Mouse (Mus musculus) MEL (cell line): ENCODE results near the gene Madd. TPM values are rescaled to one million over a fixed set of nuclear protein-coding genes. Genes with fewer than 3 reads are reported as not detected.
A peak's percentile ranks its signal among the peaks of the same experiment; 100 is the strongest.

Experiments used
- DNase-seq: peaks from one replicate; pipeline ENCODE4 v3.0.0; 2011; ENCODE audit warnings: low read depth, low spot score
- H3K27ac ChIP-seq: 2 replicates; pipeline ENCODE4 v1.5.1; 2012; ENCODE audit warnings: low read depth, mild to moderate bottlenecking, control low read depth, low read length, moderate library complexity; ENCODE audit not compliant: control insufficient read depth
- H3K27me3 ChIP-seq, 2 experiments: fragments of 150-350 bp in 1 of 2; sonication (generic) in 1 of 2; 2 replicates each; pipeline ENCODE4 v1.6.1; 2012; ENCODE audit warnings: low read length in 2 of 2, mild to moderate bottlenecking in 2 of 2, improper control_type of control experiment in 1 of 2, moderate library complexity in 1 of 2; ENCODE audit not compliant: insufficient read depth in 2 of 2, control insufficient read depth in 1 of 2
- H3K36me3 ChIP-seq, 2 experiments: 2 replicates each; pipeline ENCODE4 v1.6.1; 2012 to 2014; ENCODE audit warnings: low read length in 2 of 2, improper control_type of control experiment in 1 of 2, inconsistent platforms in 1 of 2, mild to moderate bottlenecking in 1 of 2; ENCODE audit not compliant: insufficient read depth in 2 of 2, control insufficient read depth in 1 of 2
- H3K4me1 ChIP-seq, 2 experiments: fragments of 150-350 bp in 1 of 2; sonication (generic) in 1 of 2; 2 replicates each; pipeline ENCODE4 v1.6.1; 2012; ENCODE audit warnings: low read length in 2 of 2, improper control_type of control experiment in 1 of 2, mild to moderate bottlenecking in 1 of 2; ENCODE audit not compliant: insufficient read depth in 2 of 2, control insufficient read depth in 1 of 2
- H3K4me3 ChIP-seq, 2 experiments: fragments of 150-350 bp in 1 of 2; sonication (generic) in 1 of 2; 2 replicates each; pipeline ENCODE4 v1.5.1; 2012; ENCODE audit warnings: low read depth in 2 of 2, low read length in 2 of 2, mild to moderate bottlenecking in 2 of 2, moderate library complexity in 2 of 2, control low read depth in 1 of 2, improper control_type of control experiment in 1 of 2; ENCODE audit not compliant: control insufficient read depth in 1 of 2, insufficient read depth in 1 of 2
- H3K79me2 ChIP-seq: 2 replicates; pipeline ENCODE4 v1.6.1; 2012; ENCODE audit warnings: mild to moderate bottlenecking, low read length, moderate library complexity; ENCODE audit not compliant: control insufficient read depth, poor library complexity, insufficient read depth
- H3K9ac ChIP-seq: 2 replicates; pipeline ENCODE4 v1.6.1; 2012; ENCODE audit warnings: low read depth, mild to moderate bottlenecking, control low read depth, low read length, moderate library complexity; ENCODE audit not compliant: control insufficient read depth, poor library complexity, severe bottlenecking
- H3K9me3 ChIP-seq: fragments of 150-350 bp; sonication (generic); replicated peaks from 2 replicates; pipeline ENCODE4 v1.6.1; 2012; ENCODE audit warnings: mild to moderate bottlenecking, low read length, improper control_type of control experiment, moderate library complexity; ENCODE audit not compliant: insufficient read depth
- BHLHE40 ChIP-seq: IDR thresholded peaks from 2 replicates; pipeline ENCODE4 v1.6.1; 2012; ENCODE audit warnings: low read depth, mild to moderate bottlenecking, inconsistent platforms, low read length, improper control_type of control experiment, borderline replicate concordance
- ELF1 ChIP-seq: IDR thresholded peaks from 2 replicates; pipeline ENCODE4 v1.6.1; 2014; ENCODE audit warnings: low read depth, mild to moderate bottlenecking, inconsistent platforms, low read length, improper control_type of control experiment, moderate library complexity
- EP300 ChIP-seq, 2 experiments: IDR thresholded peaks; 2 replicates each; pipeline ENCODE4 v1.6.1; 2011; ENCODE audit warnings: improper control_type of control experiment in 2 of 2, low read length in 2 of 2, low read depth in 1 of 2, mild to moderate bottlenecking in 1 of 2
- ETS1 ChIP-seq: IDR thresholded peaks from 2 replicates; pipeline ENCODE4 v1.6.1; 2012; ENCODE audit warnings: low read depth, mild to moderate bottlenecking, inconsistent platforms, low read length, improper control_type of control experiment, moderate library complexity
- GABPA ChIP-seq: IDR thresholded peaks from 2 replicates; pipeline ENCODE4 v1.6.1; 2012; ENCODE audit warnings: low read depth, mild to moderate bottlenecking, inconsistent platforms, low read length, improper control_type of control experiment, moderate library complexity
- GATA1 ChIP-seq: IDR thresholded peaks from 2 replicates; pipeline ENCODE4 v1.6.1; 2011; ENCODE audit warnings: low read depth, low read length, improper control_type of control experiment
- JUND ChIP-seq: IDR thresholded peaks from 2 replicates; pipeline ENCODE4 v1.6.1; 2011; ENCODE audit warnings: low read depth, mild to moderate bottlenecking, improper control_type of control experiment, low read length
- KAT2A ChIP-seq: conservative IDR thresholded peaks from 2 replicates; pipeline ENCODE4 v1.6.1; 2012; ENCODE audit warnings: low read depth, low read length, improper control_type of control experiment, inconsistent platforms
- MAX ChIP-seq: IDR thresholded peaks from 2 replicates; pipeline ENCODE4 v1.6.1; 2011; ENCODE audit warnings: low read length, improper control_type of control experiment
- MAZ ChIP-seq: IDR thresholded peaks from 2 replicates; pipeline ENCODE4 v1.6.1; 2012; ENCODE audit warnings: low read depth, mild to moderate bottlenecking, inconsistent platforms, low read length, improper control_type of control experiment
- MEF2A ChIP-seq: IDR thresholded peaks from 2 replicates; pipeline ENCODE4 v1.6.1; 2014; ENCODE audit warnings: low read depth, mild to moderate bottlenecking, inconsistent platforms, low read length, improper control_type of control experiment; ENCODE audit not compliant: poor library complexity, insufficient replicate concordance, severe bottlenecking; ENCODE audit errors: extremely low read depth
- MXI1 ChIP-seq: IDR thresholded peaks from 2 replicates; pipeline ENCODE4 v1.6.1; 2011; ENCODE audit warnings: mild to moderate bottlenecking, low read depth, low read length, improper control_type of control experiment
- MYB ChIP-seq: IDR thresholded peaks from 2 replicates; pipeline ENCODE4 v1.6.1; 2011; ENCODE audit warnings: mild to moderate bottlenecking, low read depth, low read length, improper control_type of control experiment
- MYC ChIP-seq: IDR thresholded peaks from 2 replicates; pipeline ENCODE4 v1.6.1; 2011; ENCODE audit warnings: low read depth, mild to moderate bottlenecking, low read length, improper control_type of control experiment, moderate library complexity
- NELFE ChIP-seq: IDR thresholded peaks from 2 replicates; pipeline ENCODE4 v1.6.1; 2011; ENCODE audit warnings: low read depth, low read length, improper control_type of control experiment
- POLR2A ChIP-seq, 2 experiments: IDR thresholded peaks; 2 replicates each; pipeline ENCODE4 v1.6.1; 2011 to 2012; ENCODE audit warnings: low read length in 2 of 2, mild to moderate bottlenecking in 2 of 2, control low read depth in 1 of 2, improper control_type of control experiment in 1 of 2, low read depth in 1 of 2, moderate library complexity in 1 of 2; ENCODE audit not compliant: control insufficient read depth in 1 of 2, insufficient read depth in 1 of 2, poor library complexity in 1 of 2
- POLR2AphosphoS2 ChIP-seq: IDR thresholded peaks from 2 replicates; pipeline ENCODE4 v1.6.1; 2011; ENCODE audit warnings: low read length, improper control_type of control experiment
- POLR2AphosphoS5 ChIP-seq: IDR thresholded peaks from 2 replicates; pipeline ENCODE4 v1.6.1; 2012; ENCODE audit warnings: low read depth, borderline replicate concordance, mild to moderate bottlenecking, inconsistent platforms, low read length, moderate library complexity, mixed read lengths
- RAD21 ChIP-seq: IDR thresholded peaks from 2 replicates; pipeline ENCODE4 v1.6.1; 2011; ENCODE audit warnings: mild to moderate bottlenecking, low read depth, low read length, improper control_type of control experiment
- RCOR1 ChIP-seq: IDR thresholded peaks from 2 replicates; pipeline ENCODE4 v1.6.1; 2012; ENCODE audit warnings: low read depth, mild to moderate bottlenecking, inconsistent platforms, low read length, improper control_type of control experiment
- SIN3A ChIP-seq: IDR thresholded peaks from 2 replicates; pipeline ENCODE4 v1.6.1; 2012; ENCODE audit warnings: low read length, improper control_type of control experiment, inconsistent platforms
- SMC3 ChIP-seq: IDR thresholded peaks from 2 replicates; pipeline ENCODE4 v1.6.1; 2011; ENCODE audit warnings: low read depth, low read length, improper control_type of control experiment
- TAL1 ChIP-seq: IDR thresholded peaks from 2 replicates; pipeline ENCODE4 v1.6.1; 2012; ENCODE audit warnings: mild to moderate bottlenecking, inconsistent platforms, low read length, moderate library complexity, mixed read lengths
- TBP ChIP-seq: IDR thresholded peaks from 2 replicates; pipeline ENCODE4 v1.8.0; 2011; ENCODE audit warnings: low read depth, low read length, improper control_type of control experiment
- TCF12 ChIP-seq: IDR thresholded peaks from 2 replicates; pipeline ENCODE4 v1.6.1; 2014; ENCODE audit warnings: low read depth, mild to moderate bottlenecking, inconsistent platforms, low read length, improper control_type of control experiment, moderate library complexity
- UBTF ChIP-seq: IDR thresholded peaks from 2 replicates; pipeline ENCODE4 v1.6.1; 2012; ENCODE audit warnings: low read depth, mild to moderate bottlenecking, inconsistent platforms, low read length, improper control_type of control experiment, moderate library complexity, borderline replicate concordance; ENCODE audit not compliant: insufficient read depth
- USF2 ChIP-seq, 2 experiments: IDR thresholded peaks; 2 replicates each; pipeline ENCODE4 v1.6.1; 2011 to 2012; ENCODE audit warnings: improper control_type of control experiment in 2 of 2, low read length in 2 of 2, borderline replicate concordance in 1 of 2, inconsistent platforms in 1 of 2, low read depth in 1 of 2, mild to moderate bottlenecking in 1 of 2; ENCODE audit not compliant: insufficient read depth in 1 of 2
- ZC3H11A ChIP-seq: IDR thresholded peaks from 2 replicates; pipeline ENCODE4 v1.6.1; 2012; ENCODE audit warnings: low read depth, mild to moderate bottlenecking, inconsistent platforms, low read length, improper control_type of control experiment
- ZKSCAN1 ChIP-seq: IDR thresholded peaks from 2 replicates; pipeline ENCODE4 v1.6.1; 2012; ENCODE audit warnings: low read depth, mild to moderate bottlenecking, inconsistent platforms, low read length, improper control_type of control experiment, moderate library complexity
- ZMIZ1 ChIP-seq: IDR thresholded peaks from 2 replicates; pipeline ENCODE4 v1.6.1; 2012; ENCODE audit warnings: low read depth, mild to moderate bottlenecking, inconsistent platforms, low read length, improper control_type of control experiment, moderate library complexity
- polyA plus RNA-seq, 2 experiments: library from polyadenylated mRNA; stranded (reverse) in 1 of 2; unstranded in 1 of 2; fragments of >175 nt in 1 of 2; fragments of >200 nt in 1 of 2; gene quantifications; 2 replicates each; pipeline versions ENCODE4 v1.2.1 to v1.2.4; 2012; ENCODE audit warnings: low replicate concordance in 2 of 2, low read depth in 1 of 2; ENCODE audit not compliant: insufficient read length in 2 of 2, insufficient read depth in 1 of 2, missing spikeins in 1 of 2
- total RNA-seq: library from RNA; depleted of rRNA; stranded (reverse); fragments of 300-350 nt; gene quantifications from 2 replicates; pipeline ENCODE4 v1.2.3, GENCODE M21; 2012

Madd gene
- total and polyA plus RNA-seq, 3 experiments, result 17.5 to 27.4 TPM; not detected in 1

DNA sequence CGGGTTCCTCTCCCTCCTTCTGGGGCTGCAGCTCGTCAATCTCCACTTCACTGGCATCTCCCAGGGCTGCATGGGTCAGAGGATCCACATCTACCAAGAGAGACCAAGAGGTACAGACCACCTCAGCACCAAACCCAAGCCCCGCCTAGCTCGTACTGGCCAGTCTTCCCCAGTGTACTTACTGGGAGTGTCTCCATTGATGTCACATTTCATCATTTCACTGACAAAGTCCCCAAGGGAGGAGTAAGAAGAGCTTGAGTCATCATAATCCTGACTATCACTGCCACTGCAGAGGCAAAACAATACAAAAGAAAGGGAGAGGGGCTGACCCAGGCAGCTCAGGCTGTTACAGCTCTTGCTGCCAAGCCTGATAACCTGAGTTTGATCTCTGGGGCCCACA is 16.0 kb downstream of the Madd start:
- peaks cover 15 to 31% of the 10 kb centered on the region in 2 experiments for H3K4me1 ChIP-seq
- H3K27ac ChIP-seq, result peak overlapping the region; percentile 34; the same call in 1 of the 2 replicates
- H3K27me3 ChIP-seq, result no peaks in the 10 kb centered on the region
- peak; percentile 48 for DNase-seq
- no peak overlapping the region for H3K4me3 ChIP-seq
- no peaks in the 10 kb centered on the region for H3K9me3 ChIP-seq
- H3K36me3 ChIP-seq, result peaks cover 4 to 37% of the 10 kb centered on the region in 2 experiments; a peak in 3 of 4 replicates
- H3K79me2 ChIP-seq, result no peaks in the 10 kb centered on the region
- H3K9ac ChIP-seq, result no peak overlapping the region
- TF ChIP-seq TCF12, result 0 out of 2 replicates have a peak, but pooled peaks have one; percentile 4
- peak; percentile 24; the same call in 1 of the 2 replicates for TF ChIP-seq ETS1
- TF ChIP-seq UBTF, result no peak
- TF ChIP-seq JUND, result no peak
- TF ChIP-seq TAL1, result peak; percentile 23
- no peak for TF ChIP-seq SIN3A
- peak in 1 of 2 experiments; percentile 54; a peak in 2 of 4 replicates for TF ChIP-seq EP300 (IDR thresholded peaks at IDR 0.05; ENCODE audit: low read depth in 1 of 2, low read length in 2 of 2)
- no peak for TF ChIP-seq MYB
- TF ChIP-seq MAX, result no peak
- no peak for TF ChIP-seq RAD21
- no peak for TF ChIP-seq POLR2AphosphoS2
- TF ChIP-seq ELF1, result no peak

DNA sequence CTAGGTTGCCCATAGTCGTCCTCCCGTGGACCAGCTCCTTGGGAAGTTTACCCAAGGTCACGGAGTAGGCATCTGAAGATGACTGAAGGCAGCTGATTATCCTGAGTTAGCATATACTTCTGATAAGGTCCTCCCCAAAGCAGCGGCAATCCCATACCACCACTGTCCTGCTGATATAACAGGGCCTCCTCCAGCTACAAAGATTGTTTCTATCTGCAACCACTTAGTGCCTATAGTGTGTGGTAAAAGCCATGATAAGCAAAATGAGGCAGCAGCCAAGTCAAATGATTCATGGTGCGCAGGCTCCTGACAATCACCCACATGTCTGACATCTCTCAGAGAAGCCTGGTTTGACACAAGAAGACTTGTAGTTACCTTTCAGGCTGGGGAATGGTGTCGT is 18.6 kb downstream of the Madd start:
- no peaks in the 10 kb centered on the region for H3K9me3 ChIP-seq
- no peaks in the 10 kb centered on the region for H3K79me2 ChIP-seq
- H3K36me3 ChIP-seq, result peaks cover 3 to 47% of the 10 kb centered on the region in 2 experiments; a peak in 3 of 4 replicates
- H3K27ac ChIP-seq, result peak overlapping the region; percentile 77
- H3K9ac ChIP-seq, result no peak overlapping the region
- H3K4me1 ChIP-seq, result peaks cover 15 to 37% of the 10 kb centered on the region in 2 experiments
- H3K27me3 ChIP-seq, result no peaks in the 10 kb centered on the region
- no peak overlapping the region for H3K4me3 ChIP-seq
- peak; percentile 86 for DNase-seq
- TF ChIP-seq TBP (no peak), MXI1 (peak; percentile 93), ZC3H11A (0 out of 2 replicates have a peak, but pooled peaks have one; percentile 17), MYC (peak; percentile 59; the same call in 1 of the 2 replicates), UBTF (no peak), GATA1 (peak; percentile 95), POLR2AphosphoS5 (no peak), POLR2A (IDR thresholded peaks at IDR 0.05; ENCODE audit: control insufficient read depth in 1 of 2, insufficient read depth in 1 of 2, low read depth in 1 of 2, low read length in 2 of 2, poor library complexity in 1 of 2) (no peak), NELFE (no peak), USF2 (IDR thresholded peaks at IDR 0.05; ENCODE audit: borderline replicate concordance in 1 of 2, insufficient read depth in 1 of 2, low read depth in 1 of 2, low read length in 2 of 2) (no peak), RAD21 (no peak), ETS1 (peak; percentile 91), KAT2A (no peak), SIN3A (peak; percentile 88), JUND (0 out of 2 replicates have a peak, but pooled peaks have one; percentile 25), SMC3 (0 out of 2 replicates have a peak, but pooled peaks have one; percentile 1), ZKSCAN1 (no peak), BHLHE40 (peak; percentile 62; the same call in 1 of the 2 replicates), MEF2A (no peak), GABPA (no peak), TAL1 (peak; percentile 30; the same call in 1 of the 2 replicates), ZMIZ1 (no peak), EP300 (IDR thresholded peaks at IDR 0.05; ENCODE audit: low read depth in 1 of 2, low read length in 2 of 2) (peak; percentile 81 to 93), POLR2AphosphoS2 (peak; percentile 60; the same call in 1 of the 2 replicates), MAZ (no peak), ELF1 (no peak), RCOR1 (peak; percentile 99)
